Mouse (Mus musculus): Measurements from ENCODE around the gene Chrm4. TPM values are rescaled to one million over a fixed set of nuclear protein-coding genes. Genes with fewer than 3 reads are reported as not detected.

Gene Chrm4
- polyA plus RNA-seq, 1 experiment from 2014 or later: not detected

DNA sequence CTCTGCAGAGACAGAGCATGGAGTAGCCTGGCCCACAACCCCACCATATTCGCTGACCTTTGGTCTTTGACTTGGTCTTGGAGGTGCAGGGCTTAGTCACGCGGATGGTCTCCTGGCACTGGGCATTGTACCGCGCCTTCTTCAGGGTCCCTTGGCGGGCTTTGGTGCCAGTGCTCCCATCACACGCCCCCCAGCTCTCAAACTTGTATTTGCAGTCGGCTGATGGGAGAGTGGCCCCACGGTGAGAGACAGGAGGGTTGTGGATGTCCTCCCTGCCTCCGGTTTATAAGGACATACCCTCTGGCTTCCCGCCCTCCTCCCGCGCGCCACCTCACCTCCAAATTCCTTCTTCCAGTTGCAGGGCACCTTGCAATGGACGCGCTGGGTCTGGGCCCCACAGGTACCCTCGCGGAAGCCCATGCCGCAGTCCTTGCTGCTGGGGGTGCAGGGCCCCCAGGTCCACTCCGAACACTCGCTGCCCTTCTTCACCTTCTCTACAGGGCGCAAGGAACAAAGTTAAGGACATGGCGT lies 3.8 kb downstream of the Chrm4 start:
- Histone ChIP-seq H3K4me1 (ENCODE audit: control insufficient read depth in 2 of 2, insufficient read depth in 2 of 2, low read length in 2 of 2) (peaks cover 25 to 42% of the 10 kb centered on the region in 2 experiments), H3K4me2 (ENCODE audit: low read length) (peak overlapping the region; percentile 89), H3K4me3 (ENCODE audit: control insufficient read depth in 1 of 2, insufficient read depth in 1 of 2, low read depth in 1 of 2, low read length in 2 of 2) (peak overlapping the region; percentile 64 to 69), H3K9me3 (ENCODE audit: control insufficient read depth, low read length) (no peaks in the 10 kb centered on the region), H3K27ac (replicated peaks in 1 of 2; ENCODE audit: control insufficient read depth in 1 of 2, insufficient read depth in 1 of 2, low read depth in 2 of 2, low read length in 2 of 2) (peak overlapping the region; percentile 84 to 91), H3K9ac (ENCODE audit: low read length) (peak overlapping the region; percentile 85), H3K27me3 (ENCODE audit: control insufficient read depth, insufficient read depth, low read length) (no peaks in the 10 kb centered on the region), H3K36me3 (ENCODE audit: control insufficient read depth, insufficient read depth, low read length) (peaks cover 32% of the 10 kb centered on the region)
- WGBS: 2% methylated on average over 22 of the region's 23 CpGs
- no peak for ATAC-seq (ENCODE audit: insufficient number of reproducible peaks, insufficient read depth, low FRiP score, low read depth)

DNA sequence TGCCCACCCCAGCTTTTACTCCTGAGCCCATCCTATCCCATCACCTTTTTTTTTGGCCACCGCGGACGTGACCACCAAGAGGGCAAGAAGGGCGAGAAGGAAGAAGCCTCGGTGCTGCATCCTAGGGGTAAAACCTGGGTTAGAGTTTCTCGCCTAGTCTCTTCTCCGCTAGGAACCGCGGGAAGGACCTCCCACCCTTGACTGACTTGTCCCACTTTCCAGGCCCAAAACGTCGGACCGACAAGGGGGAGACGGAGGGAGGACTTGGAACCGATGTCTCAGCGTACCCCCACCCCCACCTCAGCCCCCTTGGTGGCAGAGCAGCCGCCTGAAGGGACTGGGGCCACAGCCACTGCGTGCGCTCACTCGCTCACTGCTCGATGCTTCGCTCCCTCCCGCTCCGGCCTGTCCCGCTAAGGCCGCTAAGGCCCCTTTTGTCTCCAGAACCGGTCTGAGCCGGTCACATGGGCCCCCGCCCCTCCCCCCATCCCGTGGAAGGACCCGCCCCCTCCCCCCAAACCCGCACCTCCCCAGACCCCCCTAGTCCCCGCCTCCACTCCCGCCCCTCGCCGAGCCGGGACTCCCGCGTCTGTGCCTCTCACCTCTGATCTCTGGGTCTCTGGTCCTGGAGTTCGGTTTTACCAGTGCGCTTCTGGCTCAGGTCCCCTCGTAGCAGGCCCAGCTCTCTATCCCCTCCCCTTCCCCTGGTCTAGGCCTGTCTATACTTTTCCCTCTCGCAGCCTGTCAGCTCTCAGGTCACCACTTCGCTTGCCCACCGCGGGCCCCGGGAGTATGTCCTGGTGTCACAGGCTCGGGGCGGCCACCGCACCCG lies 4.5 kb downstream of the Chrm4 start:
- WGBS: 3% methylated on average over 39 of the region's 50 CpGs
- Histone ChIP-seq H3K9me3 (ENCODE audit: control insufficient read depth, low read length) (no peaks in the 10 kb centered on the region), H3K4me1 (ENCODE audit: control insufficient read depth in 2 of 2, insufficient read depth in 2 of 2, low read length in 2 of 2) (peaks cover 25 to 42% of the 10 kb centered on the region in 2 experiments), H3K9ac (ENCODE audit: low read length) (peak overlapping the region; percentile 85), H3K27ac (replicated peaks in 1 of 2; ENCODE audit: control insufficient read depth in 1 of 2, insufficient read depth in 1 of 2, low read depth in 2 of 2, low read length in 2 of 2) (peak overlapping the region; percentile 84 to 91), H3K27me3 (ENCODE audit: control insufficient read depth, insufficient read depth, low read length) (no peaks in the 10 kb centered on the region), H3K4me3 (ENCODE audit: control insufficient read depth in 1 of 2, insufficient read depth in 1 of 2, low read depth in 1 of 2, low read length in 2 of 2) (peak overlapping the region; percentile 64 to 69), H3K36me3 (ENCODE audit: control insufficient read depth, insufficient read depth, low read length) (peaks cover 39% of the 10 kb centered on the region), H3K4me2 (ENCODE audit: low read length) (peak overlapping the region; percentile 89)
- peak; percentile 42 for ATAC-seq (ENCODE audit: insufficient number of reproducible peaks, insufficient read depth, low FRiP score, low read depth)

DNA sequence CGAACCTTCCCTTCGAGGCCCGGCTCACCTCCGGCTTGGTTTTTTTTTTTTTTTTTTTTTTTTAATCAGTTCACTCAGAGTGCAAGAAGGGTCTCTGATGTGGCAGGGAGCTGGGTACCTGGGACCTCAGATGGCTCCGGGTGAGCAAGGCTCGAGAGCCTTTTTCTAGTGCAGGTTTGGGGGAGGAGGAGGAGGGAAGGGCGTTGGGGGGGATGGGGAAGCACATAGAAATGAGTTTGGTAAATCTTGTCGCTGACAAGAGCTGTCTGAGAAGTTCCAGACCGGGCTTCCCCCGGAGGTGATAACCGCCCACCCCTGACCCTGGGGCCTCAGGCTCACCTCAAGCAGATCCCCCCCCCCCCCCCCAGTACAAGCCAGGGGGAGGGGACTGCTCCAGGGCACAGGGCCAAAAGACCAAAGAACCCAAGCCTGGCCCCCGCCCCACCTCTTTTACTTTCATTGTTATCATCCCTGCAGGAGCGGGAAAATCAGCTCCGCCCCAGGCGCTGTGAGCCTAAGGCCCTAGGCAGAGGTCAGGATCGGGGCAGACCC lies 5.2 kb downstream of the Chrm4 start, which contains the start of gene Mdk:
Mdk (minus strand) TSS at position 138 of the 552 bp plus-strand sequence.
- no peaks in the 10 kb centered on the region for H3K27me3 ChIP-seq (ENCODE audit: control insufficient read depth, insufficient read depth, low read length)
- peak; percentile 5; the same call in 1 of the 2 replicates for ATAC-seq (ENCODE audit: insufficient number of reproducible peaks, insufficient read depth, low FRiP score, low read depth)
- H3K4me3 ChIP-seq (ENCODE audit: control insufficient read depth in 1 of 2, insufficient read depth in 1 of 2, low read depth in 1 of 2, low read length in 2 of 2): peak within 1 kb of the TSS; percentile 64 to 69
- H3K4me2 ChIP-seq (ENCODE audit: low read length): peak within 1 kb of the TSS; percentile 89
- no peaks in the 10 kb centered on the region for H3K9me3 ChIP-seq (ENCODE audit: control insufficient read depth, low read length)
- peaks cover 46% of the 10 kb centered on the region for H3K36me3 ChIP-seq (ENCODE audit: control insufficient read depth, insufficient read depth, low read length)
- peak within 1 kb of the TSS; percentile 85 for H3K9ac ChIP-seq (ENCODE audit: low read length)
- peak within 1 kb of the TSS; percentile 84 to 91 for H3K27ac ChIP-seq (replicated peaks in 1 of 2; ENCODE audit: control insufficient read depth in 1 of 2, insufficient read depth in 1 of 2, low read depth in 2 of 2, low read length in 2 of 2)
- 4% methylated on average over 16 of the region's 16 CpGs for WGBS
- H3K4me1 ChIP-seq (ENCODE audit: control insufficient read depth in 2 of 2, insufficient read depth in 2 of 2, low read length in 2 of 2): peaks cover 25 to 42% of the 10 kb centered on the region in 2 experiments

DNA sequence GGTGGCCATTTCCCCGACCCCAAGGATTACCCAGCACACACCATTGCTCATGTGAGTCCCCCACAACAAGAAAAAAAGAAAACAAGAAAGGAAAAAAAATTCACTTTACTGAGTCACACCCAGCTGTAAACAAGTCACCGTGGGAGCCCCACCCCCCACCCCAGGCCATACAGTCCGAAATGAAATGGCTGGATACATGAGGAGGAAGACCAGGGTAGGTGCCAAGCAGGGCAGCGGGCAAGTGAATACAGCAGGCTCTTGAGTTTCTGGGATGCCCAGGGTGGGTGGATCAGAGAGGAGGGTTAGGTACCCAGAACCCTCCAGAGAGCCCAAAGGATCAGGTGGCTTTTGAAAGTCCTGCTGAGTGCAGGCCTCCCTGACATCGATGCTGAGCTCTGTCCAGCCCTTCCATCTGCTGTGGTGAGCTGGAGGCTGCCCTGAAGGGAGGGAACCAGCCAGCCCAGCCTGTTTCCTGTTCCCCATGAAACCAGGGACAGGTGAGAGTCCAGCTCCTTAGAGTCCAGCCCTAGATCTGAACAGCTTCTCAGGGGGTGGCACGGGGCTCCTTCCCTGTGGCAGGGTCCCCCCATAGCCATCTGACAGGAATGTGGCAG lies 5.8 kb downstream of the Chrm4 start:
- no peaks in the 10 kb centered on the region for H3K9me3 ChIP-seq (ENCODE audit: control insufficient read depth, low read length)
- peak overlapping the region; percentile 89 for H3K4me2 ChIP-seq (ENCODE audit: low read length)
- H3K4me3 ChIP-seq (ENCODE audit: control insufficient read depth in 1 of 2, insufficient read depth in 1 of 2, low read depth in 1 of 2, low read length in 2 of 2): peak overlapping the region in 1 of 2 experiments; percentile 64; a peak in 1 of 4 replicates
- peaks cover 52% of the 10 kb centered on the region for H3K36me3 ChIP-seq (ENCODE audit: control insufficient read depth, insufficient read depth, low read length)
- H3K27ac ChIP-seq (replicated peaks in 1 of 2; ENCODE audit: control insufficient read depth in 1 of 2, insufficient read depth in 1 of 2, low read depth in 2 of 2, low read length in 2 of 2): peak overlapping the region in 1 of 2 experiments; percentile 84; a peak in 1 of 4 replicates
- H3K27me3 ChIP-seq (ENCODE audit: control insufficient read depth, insufficient read depth, low read length): no peaks in the 10 kb centered on the region
- peak overlapping the region; percentile 36; the same call in 1 of the 2 replicates for H3K9ac ChIP-seq (ENCODE audit: low read length)
- 16% methylated on average over 6 of the region's 6 CpGs for WGBS
- ATAC-seq (ENCODE audit: insufficient number of reproducible peaks, insufficient read depth, low FRiP score, low read depth): no peak
- H3K4me1 ChIP-seq (ENCODE audit: control insufficient read depth in 2 of 2, insufficient read depth in 2 of 2, low read length in 2 of 2): peaks cover 25 to 42% of the 10 kb centered on the region in 2 experiments

DNA sequence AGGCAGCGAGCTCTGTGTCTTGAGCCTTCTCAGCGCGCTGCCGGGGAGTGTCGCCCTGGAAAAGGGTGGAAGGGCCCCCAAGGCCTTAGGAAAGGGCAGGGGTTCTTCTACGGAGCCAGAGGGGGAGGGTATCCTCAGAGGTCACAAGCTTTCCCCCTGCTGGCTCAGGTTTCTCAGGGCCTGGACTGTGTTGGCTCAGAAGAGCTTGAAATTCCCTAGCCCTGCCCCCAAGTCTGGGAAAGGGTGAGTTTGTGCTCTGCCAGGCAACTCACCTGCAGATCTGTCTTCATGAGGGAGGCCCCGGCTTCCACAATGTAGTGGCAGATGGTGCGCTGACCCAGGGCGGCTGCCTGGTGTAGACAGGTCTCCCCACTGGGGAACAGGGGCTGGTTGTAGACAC lies 6.4 kb downstream of the Chrm4 start:
- ATAC-seq (ENCODE audit: insufficient number of reproducible peaks, insufficient read depth, low FRiP score, low read depth): no peak
- H3K4me2 ChIP-seq (ENCODE audit: low read length): no peak overlapping the region
- peaks cover 25 to 42% of the 10 kb centered on the region in 2 experiments for H3K4me1 ChIP-seq (ENCODE audit: control insufficient read depth in 2 of 2, insufficient read depth in 2 of 2, low read length in 2 of 2)
- no peak overlapping the region for H3K4me3 ChIP-seq (ENCODE audit: control insufficient read depth in 1 of 2, insufficient read depth in 1 of 2, low read depth in 1 of 2, low read length in 2 of 2)
- no peak overlapping the region for H3K9ac ChIP-seq (ENCODE audit: low read length)
- H3K9me3 ChIP-seq (ENCODE audit: control insufficient read depth, low read length): no peaks in the 10 kb centered on the region
- H3K36me3 ChIP-seq (ENCODE audit: control insufficient read depth, insufficient read depth, low read length): peaks cover 58% of the 10 kb centered on the region
- H3K27me3 ChIP-seq (ENCODE audit: control insufficient read depth, insufficient read depth, low read length): no peaks in the 10 kb centered on the region
- 50% methylated on average over 9 of the region's 9 CpGs for WGBS
- H3K27ac ChIP-seq (replicated peaks in 1 of 2; ENCODE audit: control insufficient read depth in 1 of 2, insufficient read depth in 1 of 2, low read depth in 2 of 2, low read length in 2 of 2): peak overlapping the region in 1 of 2 experiments; percentile 84; a peak in 1 of 4 replicates

DNA sequence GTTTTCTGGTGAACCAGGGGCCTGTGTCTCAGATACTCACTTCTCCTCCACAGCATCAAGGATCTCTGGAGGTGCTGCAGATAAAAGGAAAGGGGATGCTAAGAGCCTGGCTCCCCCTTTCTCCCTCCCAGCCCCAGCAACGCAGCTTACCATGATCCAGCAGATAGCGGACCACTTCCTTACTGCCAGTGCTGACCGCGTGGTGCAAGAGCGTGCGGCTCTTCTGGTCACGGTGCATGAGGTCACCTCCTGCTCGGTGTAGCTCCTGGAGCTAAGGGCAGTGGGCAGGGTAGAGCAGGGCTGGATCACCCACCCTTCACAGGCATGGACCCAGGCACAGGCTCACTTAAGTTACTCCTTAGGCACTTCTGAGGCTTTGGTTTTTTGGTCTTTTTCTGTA lies 7.0 kb downstream of the Chrm4 start:
- Histone ChIP-seq H3K27ac (replicated peaks in 1 of 2; ENCODE audit: control insufficient read depth in 1 of 2, insufficient read depth in 1 of 2, low read depth in 2 of 2, low read length in 2 of 2) (no peak overlapping the region), H3K36me3 (ENCODE audit: control insufficient read depth, insufficient read depth, low read length) (peaks cover 64% of the 10 kb centered on the region), H3K9ac (ENCODE audit: low read length) (no peak overlapping the region), H3K4me3 (ENCODE audit: control insufficient read depth in 1 of 2, insufficient read depth in 1 of 2, low read depth in 1 of 2, low read length in 2 of 2) (no peak overlapping the region), H3K9me3 (ENCODE audit: control insufficient read depth, low read length) (no peaks in the 10 kb centered on the region), H3K4me1 (ENCODE audit: control insufficient read depth in 2 of 2, insufficient read depth in 2 of 2, low read length in 2 of 2) (peaks cover 25 to 42% of the 10 kb centered on the region in 2 experiments), H3K4me2 (ENCODE audit: low read length) (no peak overlapping the region), H3K27me3 (ENCODE audit: control insufficient read depth, insufficient read depth, low read length) (no peaks in the 10 kb centered on the region)
- WGBS: 17% methylated on average over 8 of the region's 8 CpGs
- no peak for ATAC-seq (ENCODE audit: insufficient number of reproducible peaks, insufficient read depth, low FRiP score, low read depth)

DNA sequence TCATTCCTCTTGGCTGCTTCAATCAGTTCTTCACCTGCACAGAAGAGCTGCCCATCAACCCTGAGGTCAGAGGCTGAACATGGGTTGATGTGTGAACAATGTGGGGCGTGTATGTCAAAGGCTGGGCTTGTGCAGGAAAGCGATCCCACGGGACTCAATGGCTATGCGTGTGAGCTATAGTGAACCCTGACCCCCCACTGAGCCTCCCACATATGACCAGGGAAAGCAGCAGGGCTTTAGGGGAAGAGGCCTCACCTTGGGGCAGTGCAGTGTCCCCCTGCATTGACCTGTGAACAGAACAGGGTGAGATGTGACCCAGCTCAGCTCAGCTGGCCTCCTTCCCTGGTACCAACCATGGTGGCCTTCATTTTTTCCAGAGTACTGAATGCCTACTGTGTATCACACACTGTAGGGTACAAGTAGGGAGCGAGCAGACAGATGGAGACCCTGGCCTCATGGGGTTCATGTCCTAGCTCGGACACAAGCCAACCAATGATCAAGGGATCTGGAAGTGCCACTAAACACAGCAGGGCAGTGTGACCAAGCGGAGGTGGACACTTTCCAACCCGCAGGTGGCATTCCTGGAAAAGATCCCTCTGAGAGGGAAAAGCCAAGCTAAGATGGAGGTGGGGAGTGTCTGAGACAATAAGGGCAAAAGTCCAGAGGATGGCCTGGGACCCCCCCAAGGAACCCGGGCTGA lies 7.9 kb downstream of the Chrm4 start:
- no peak overlapping the region for H3K27ac ChIP-seq (replicated peaks in 1 of 2; ENCODE audit: control insufficient read depth in 1 of 2, insufficient read depth in 1 of 2, low read depth in 2 of 2, low read length in 2 of 2)
- 77% methylated on average over 9 of the region's 9 CpGs for WGBS
- no peak overlapping the region for H3K9ac ChIP-seq (ENCODE audit: low read length)
- H3K4me2 ChIP-seq (ENCODE audit: low read length): no peak overlapping the region
- no peaks in the 10 kb centered on the region for H3K27me3 ChIP-seq (ENCODE audit: control insufficient read depth, insufficient read depth, low read length)
- no peaks in the 10 kb centered on the region for H3K9me3 ChIP-seq (ENCODE audit: control insufficient read depth, low read length)
- ATAC-seq (ENCODE audit: insufficient number of reproducible peaks, insufficient read depth, low FRiP score, low read depth): no peak
- peaks cover 22 to 40% of the 10 kb centered on the region in 2 experiments for H3K4me1 ChIP-seq (ENCODE audit: control insufficient read depth in 2 of 2, insufficient read depth in 2 of 2, low read length in 2 of 2)
- peaks cover 73% of the 10 kb centered on the region for H3K36me3 ChIP-seq (ENCODE audit: control insufficient read depth, insufficient read depth, low read length)
- H3K4me3 ChIP-seq (ENCODE audit: control insufficient read depth in 1 of 2, insufficient read depth in 1 of 2, low read depth in 1 of 2, low read length in 2 of 2): no peak overlapping the region

All from heart, embryonic 14.5 days (tissue).